Mouse (Mus musculus) MEL (cell line): ENCODE data around the gene Sh3gl2. TPM values are rescaled to one million over a fixed set of nuclear protein-coding genes. Genes with fewer than 3 reads are reported as not detected.

Experiments
- DNase-seq: peaks from one replicate; pipeline ENCODE4 v3.0.0; 2011; ENCODE audit warnings: low read depth, low spot score
- H3K27ac ChIP-seq: 2 replicates; pipeline ENCODE4 v1.5.1; 2012; ENCODE audit warnings: low read depth, mild to moderate bottlenecking, control low read depth, low read length, moderate library complexity; ENCODE audit not compliant: control insufficient read depth
- H3K27me3 ChIP-seq, 2 experiments: fragments of 150-350 bp in 1 of 2; sonication (generic) in 1 of 2; 2 replicates each; pipeline ENCODE4 v1.6.1; 2012; ENCODE audit warnings: low read length in 2 of 2, mild to moderate bottlenecking in 2 of 2, improper control_type of control experiment in 1 of 2, moderate library complexity in 1 of 2; ENCODE audit not compliant: insufficient read depth in 2 of 2, control insufficient read depth in 1 of 2
- H3K36me3 ChIP-seq, 2 experiments: 2 replicates each; pipeline ENCODE4 v1.6.1; 2012 to 2014; ENCODE audit warnings: low read length in 2 of 2, improper control_type of control experiment in 1 of 2, inconsistent platforms in 1 of 2, mild to moderate bottlenecking in 1 of 2; ENCODE audit not compliant: insufficient read depth in 2 of 2, control insufficient read depth in 1 of 2
- H3K4me1 ChIP-seq, 2 experiments: fragments of 150-350 bp in 1 of 2; sonication (generic) in 1 of 2; 2 replicates each; pipeline ENCODE4 v1.6.1; 2012; ENCODE audit warnings: low read length in 2 of 2, improper control_type of control experiment in 1 of 2, mild to moderate bottlenecking in 1 of 2; ENCODE audit not compliant: insufficient read depth in 2 of 2, control insufficient read depth in 1 of 2
- H3K4me3 ChIP-seq, 2 experiments: fragments of 150-350 bp in 1 of 2; sonication (generic) in 1 of 2; 2 replicates each; pipeline ENCODE4 v1.5.1; 2012; ENCODE audit warnings: low read depth in 2 of 2, low read length in 2 of 2, mild to moderate bottlenecking in 2 of 2, moderate library complexity in 2 of 2, control low read depth in 1 of 2, improper control_type of control experiment in 1 of 2; ENCODE audit not compliant: control insufficient read depth in 1 of 2, insufficient read depth in 1 of 2
- H3K79me2 ChIP-seq: 2 replicates; pipeline ENCODE4 v1.6.1; 2012; ENCODE audit warnings: mild to moderate bottlenecking, low read length, moderate library complexity; ENCODE audit not compliant: control insufficient read depth, poor library complexity, insufficient read depth
- H3K9ac ChIP-seq: 2 replicates; pipeline ENCODE4 v1.6.1; 2012; ENCODE audit warnings: low read depth, mild to moderate bottlenecking, control low read depth, low read length, moderate library complexity; ENCODE audit not compliant: control insufficient read depth, poor library complexity, severe bottlenecking
- H3K9me3 ChIP-seq: fragments of 150-350 bp; sonication (generic); replicated peaks from 2 replicates; pipeline ENCODE4 v1.6.1; 2012; ENCODE audit warnings: mild to moderate bottlenecking, low read length, improper control_type of control experiment, moderate library complexity; ENCODE audit not compliant: insufficient read depth
- HCFC1 ChIP-seq: IDR thresholded peaks from 2 replicates; pipeline ENCODE4 v1.6.1; 2012; ENCODE audit warnings: low read depth, mild to moderate bottlenecking, inconsistent platforms, low read length, improper control_type of control experiment, moderate library complexity
- JUND ChIP-seq: IDR thresholded peaks from 2 replicates; pipeline ENCODE4 v1.6.1; 2011; ENCODE audit warnings: low read depth, mild to moderate bottlenecking, improper control_type of control experiment, low read length
- KAT2A ChIP-seq: conservative IDR thresholded peaks from 2 replicates; pipeline ENCODE4 v1.6.1; 2012; ENCODE audit warnings: low read depth, low read length, improper control_type of control experiment, inconsistent platforms
- MAX ChIP-seq: IDR thresholded peaks from 2 replicates; pipeline ENCODE4 v1.6.1; 2011; ENCODE audit warnings: low read length, improper control_type of control experiment
- MAZ ChIP-seq: IDR thresholded peaks from 2 replicates; pipeline ENCODE4 v1.6.1; 2012; ENCODE audit warnings: low read depth, mild to moderate bottlenecking, inconsistent platforms, low read length, improper control_type of control experiment
- MYC ChIP-seq: IDR thresholded peaks from 2 replicates; pipeline ENCODE4 v1.6.1; 2011; ENCODE audit warnings: low read depth, mild to moderate bottlenecking, low read length, improper control_type of control experiment, moderate library complexity
- NRF1 ChIP-seq: IDR thresholded peaks from 2 replicates; pipeline ENCODE4 v1.6.1; 2014; ENCODE audit warnings: low read depth, mild to moderate bottlenecking, inconsistent platforms, low read length, improper control_type of control experiment, moderate library complexity; ENCODE audit not compliant: poor library complexity, insufficient read depth, severe bottlenecking
- POLR2AphosphoS2 ChIP-seq: IDR thresholded peaks from 2 replicates; pipeline ENCODE4 v1.6.1; 2011; ENCODE audit warnings: low read length, improper control_type of control experiment
- POLR2AphosphoS5 ChIP-seq: IDR thresholded peaks from 2 replicates; pipeline ENCODE4 v1.6.1; 2012; ENCODE audit warnings: low read depth, borderline replicate concordance, mild to moderate bottlenecking, inconsistent platforms, low read length, moderate library complexity, mixed read lengths
- TBP ChIP-seq: IDR thresholded peaks from 2 replicates; pipeline ENCODE4 v1.8.0; 2011; ENCODE audit warnings: low read depth, low read length, improper control_type of control experiment
- TCF12 ChIP-seq: IDR thresholded peaks from 2 replicates; pipeline ENCODE4 v1.6.1; 2014; ENCODE audit warnings: low read depth, mild to moderate bottlenecking, inconsistent platforms, low read length, improper control_type of control experiment, moderate library complexity
- UBTF ChIP-seq: IDR thresholded peaks from 2 replicates; pipeline ENCODE4 v1.6.1; 2012; ENCODE audit warnings: low read depth, mild to moderate bottlenecking, inconsistent platforms, low read length, improper control_type of control experiment, moderate library complexity, borderline replicate concordance; ENCODE audit not compliant: insufficient read depth
- USF1 ChIP-seq: IDR thresholded peaks from 2 replicates; pipeline ENCODE4 v1.6.1; 2014; ENCODE audit warnings: low read depth, mild to moderate bottlenecking, inconsistent platforms, low read length, improper control_type of control experiment, moderate library complexity
- USF2 ChIP-seq, 2 experiments: IDR thresholded peaks; 2 replicates each; pipeline ENCODE4 v1.6.1; 2011 to 2012; ENCODE audit warnings: improper control_type of control experiment in 2 of 2, low read length in 2 of 2, borderline replicate concordance in 1 of 2, inconsistent platforms in 1 of 2, low read depth in 1 of 2, mild to moderate bottlenecking in 1 of 2; ENCODE audit not compliant: insufficient read depth in 1 of 2
- ZC3H11A ChIP-seq: IDR thresholded peaks from 2 replicates; pipeline ENCODE4 v1.6.1; 2012; ENCODE audit warnings: low read depth, mild to moderate bottlenecking, inconsistent platforms, low read length, improper control_type of control experiment
- ZMIZ1 ChIP-seq: IDR thresholded peaks from 2 replicates; pipeline ENCODE4 v1.6.1; 2012; ENCODE audit warnings: low read depth, mild to moderate bottlenecking, inconsistent platforms, low read length, improper control_type of control experiment, moderate library complexity
- polyA plus RNA-seq, 2 experiments: library from polyadenylated mRNA; stranded (reverse) in 1 of 2; unstranded in 1 of 2; fragments of >175 nt in 1 of 2; fragments of >200 nt in 1 of 2; gene quantifications; 2 replicates each; pipeline versions ENCODE4 v1.2.1 to v1.2.4; 2012; ENCODE audit warnings: low replicate concordance in 2 of 2, low read depth in 1 of 2; ENCODE audit not compliant: insufficient read length in 2 of 2, insufficient read depth in 1 of 2, missing spikeins in 1 of 2
- total RNA-seq: library from RNA; depleted of rRNA; stranded (reverse); fragments of 300-350 nt; gene quantifications from 2 replicates; pipeline ENCODE4 v1.2.3, GENCODE M21; 2012

Gene Sh3gl2
- total and polyA plus RNA-seq, 3 experiments = not detected

GRCm38 (mm10) chr4:85345911-85346310, 141.0 kb downstream of the Sh3gl2 start:
- no peak for DNase-seq
- no peak for TF ChIP-seq MAZ
- TF ChIP-seq TBP = no peak
- no peak for TF ChIP-seq NRF1
- no peak for TF ChIP-seq ZMIZ1
- TF ChIP-seq, all 39 proteins: peak for 0
- no peak overlapping the region for H3K9ac ChIP-seq
- no peaks in the 10 kb centered on the region for H3K9me3 ChIP-seq
- no peaks in the 10 kb centered on the region for H3K27me3 ChIP-seq
- no peaks in the 10 kb centered on the region for H3K4me1 ChIP-seq
- H3K4me3 ChIP-seq = no peak overlapping the region
- H3K27ac ChIP-seq = no peak overlapping the region
- no peaks in the 10 kb centered on the region for H3K36me3 ChIP-seq
- no peaks in the 10 kb centered on the region for H3K79me2 ChIP-seq

GRCm38 (mm10) chr4:85348079-85348643, 143.2 kb downstream of the Sh3gl2 start:
- no peaks in the 10 kb centered on the region for H3K79me2 ChIP-seq
- H3K4me1 ChIP-seq = no peaks in the 10 kb centered on the region
- H3K4me3 ChIP-seq = no peak overlapping the region
- H3K36me3 ChIP-seq = no peaks in the 10 kb centered on the region
- H3K9me3 ChIP-seq = no peaks in the 10 kb centered on the region
- TF ChIP-seq KAT2A = no peak
- TF ChIP-seq USF1 = no peak
- TF ChIP-seq ZC3H11A = no peak
- no peak for TF ChIP-seq MAZ
- TF ChIP-seq TCF12 = no peak
- TF ChIP-seq MYC = no peak
- TF ChIP-seq USF2 (IDR thresholded peaks at IDR 0.05; ENCODE audit: borderline replicate concordance in 1 of 2, insufficient read depth in 1 of 2, low read depth in 1 of 2, low read length in 2 of 2) = no peak
- TF ChIP-seq JUND = no peak
- no peak for TF ChIP-seq POLR2AphosphoS2
- TF ChIP-seq POLR2AphosphoS5 = no peak
- no peak for TF ChIP-seq UBTF
- TF ChIP-seq MAX = no peak
- no peak for TF ChIP-seq HCFC1
- no peak overlapping the region for H3K9ac ChIP-seq
- no peak overlapping the region for H3K27ac ChIP-seq
- DNase-seq = no peak
- H3K27me3 ChIP-seq = no peaks in the 10 kb centered on the region
